Mouse (Mus musculus): ENCODE results near the gene Traf3ip1.

DNA sequence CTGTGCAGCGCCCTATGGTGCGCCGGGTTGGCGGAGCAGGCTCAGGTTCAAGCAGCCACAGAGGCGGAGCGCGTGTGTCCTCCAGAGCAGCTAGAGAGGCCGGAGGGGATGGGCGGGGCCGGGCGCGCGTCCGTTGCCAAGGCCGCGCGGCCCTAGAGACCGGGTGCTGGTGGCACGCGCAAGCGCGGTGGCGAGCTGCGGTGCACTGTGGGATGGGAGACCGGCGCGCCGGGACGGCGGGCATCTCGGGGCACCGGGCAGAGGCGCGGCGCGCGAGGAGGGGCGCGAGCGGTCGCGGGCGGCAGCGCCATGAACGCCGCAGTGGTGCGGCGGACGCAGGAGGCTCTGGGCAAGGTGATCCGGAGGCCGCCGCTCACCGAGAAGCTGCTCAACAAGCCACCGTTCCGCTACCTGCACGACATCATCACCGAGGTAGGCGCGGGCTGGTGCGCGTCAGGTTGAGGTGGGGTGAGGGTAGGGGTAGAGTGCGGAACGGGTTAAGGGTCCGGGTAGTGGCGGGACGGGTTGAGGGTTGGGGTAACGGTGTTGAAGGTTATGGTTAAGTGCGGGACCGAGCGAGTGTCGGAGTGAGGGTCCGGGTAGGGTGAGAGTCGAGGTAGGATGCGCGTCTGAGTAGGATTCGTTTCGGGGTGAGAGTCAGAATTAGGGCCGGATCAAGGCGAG, at the start of gene Traf3ip1:
- peak; percentile 74 for TF ChIP-seq POLR2A (IDR thresholded peaks at IDR 0.05; ENCODE audit: borderline replicate concordance, insufficient read depth, low read length)
- no peak for TF ChIP-seq CTCF (IDR thresholded peaks at IDR 0.05; ENCODE audit: borderline replicate concordance, insufficient read depth, low read depth, low read length)
